Mouse (Mus musculus) midbrain, embryonic 11.5 days (tissue): ENCODE results near the gene Gm10643. TPM values are rescaled to one million over a fixed set of nuclear protein-coding genes. Genes with fewer than 3 reads are reported as not detected.

ENCODE experiments used
- ATAC-seq: fragments of 200-750 bp; cut with Nextera tagmentation; 2 replicates; pipeline ENCODE4 v1.8.0; 2017; ENCODE audit warnings: moderate TSS enrichment, moderate library complexity; ENCODE audit not compliant: low FRiP score
- DNase-seq: peaks from one replicate; pipeline ENCODE4 v3.0.0; 2015; ENCODE audit warnings: low spot score; ENCODE audit errors: missing footprints
- H3K27ac ChIP-seq: fragments of 300-500 bp; sonication (generic); 2 replicates; pipeline ENCODE4 v1.5.1; 2014; ENCODE audit warnings: low read depth, low read length
- H3K27me3 ChIP-seq: fragments of 300-500 bp; sonication (generic); 2 replicates; pipeline ENCODE4 v1.6.1; 2014; ENCODE audit warnings: mild to moderate bottlenecking, low read length, moderate library complexity, mixed read lengths; ENCODE audit not compliant: control insufficient read depth, insufficient read depth
- H3K36me3 ChIP-seq: fragments of 300-500 bp; sonication (generic); 2 replicates; pipeline ENCODE4 v1.6.1; 2014; ENCODE audit warnings: mild to moderate bottlenecking, low read length, moderate library complexity, mixed read lengths; ENCODE audit not compliant: control insufficient read depth, insufficient read depth
- H3K4me1 ChIP-seq: fragments of 300-500 bp; sonication (generic); 2 replicates; pipeline ENCODE4 v1.6.1; 2014; ENCODE audit warnings: low read length; ENCODE audit not compliant: control insufficient read depth, insufficient read depth
- H3K4me2 ChIP-seq: fragments of 300-500 bp; sonication (generic); 2 replicates; pipeline ENCODE4 v1.6.1; 2014; ENCODE audit warnings: mild to moderate bottlenecking, moderate library complexity
- H3K4me3 ChIP-seq: fragments of 300-500 bp; sonication (generic); 2 replicates; pipeline ENCODE4 v1.5.1; 2014; ENCODE audit warnings: low read depth, low read length
- H3K9ac ChIP-seq: fragments of 300-500 bp; sonication (generic); 2 replicates; pipeline ENCODE4 v1.6.1; 2014; ENCODE audit warnings: low read length
- H3K9me3 ChIP-seq: fragments of 300-500 bp; sonication (generic); 2 replicates; pipeline ENCODE4 v1.6.1; 2016; ENCODE audit warnings: low read length; ENCODE audit not compliant: control insufficient read depth
- WGBS: fragments of 180-500 bp; shearing (Covaris S2); extraction: QIAGEN DNeasy Blood & Tissue Kit; methylation state at CpG from one replicate; pipeline ENCODE4 v1.1.7; 2014; 5-methylcytosine and 5-hydroxymethylcytosine counted together
- polyA plus RNA-seq: library from polyadenylated mRNA; unstranded; fragments of >200 nt; fragmentation: Nextera tagmentation; extraction: Ambion mirVana; gene quantifications from 2 replicates; pipeline ENCODE4 v1.2.1, GENCODE M21; 2014

Gm10643 gene
- polyA plus RNA-seq, 1 experiment from 2014 or later, result 2.4 TPM

GRCm38 (mm10) chr8:84052746-84053145 is 12.2 kb downstream of the Gm10643 start:
- H3K9ac ChIP-seq, result no peak overlapping the region
- 83% methylated on average over 3 of the region's 3 CpGs for WGBS

GRCm38 (mm10) chr8:84048171-84048570 is 16.8 kb downstream of the Gm10643 start:
- no peak overlapping the region for H3K4me2 ChIP-seq
- 83% methylated on average over 5 of the region's 5 CpGs for WGBS
- no peak overlapping the region for H3K9ac ChIP-seq
- no peak overlapping the region for H3K27ac ChIP-seq
- no peak overlapping the region for H3K4me3 ChIP-seq
- H3K4me1 ChIP-seq, result no peaks in the 10 kb centered on the region; the same call in 1 of the 2 replicates
- no peaks in the 10 kb centered on the region for H3K36me3 ChIP-seq
- H3K9me3 ChIP-seq, result no peaks in the 10 kb centered on the region; the same call in 1 of the 2 replicates
- ATAC-seq (no peak), DNase-seq (no peak)
- H3K27me3 ChIP-seq, result peaks cover 23% of the 10 kb centered on the region

More at GRCm38 (mm10) chr8:84052746-84053145, 12.2 kb downstream of the Gm10643 start:
- Histone ChIP-seq H3K27ac (no peak overlapping the region), H3K27me3 (no peaks in the 10 kb centered on the region), H3K4me2 (no peak overlapping the region), H3K36me3 (no peaks in the 10 kb centered on the region), H3K9me3 (no peaks in the 10 kb centered on the region), H3K4me3 (no peak overlapping the region), H3K4me1 (no peaks in the 10 kb centered on the region)
- no peak for ATAC-seq
- DNase-seq, result no peak

- no peaks in the 10 kb centered on the region for H3K36me3 ChIP-seq
- WGBS, result 77% methylated on average over 3 of the region's 3 CpGs
- no peak for ATAC-seq
- peaks cover 37% of the 10 kb centered on the region for H3K27me3 ChIP-seq
- no peak overlapping the region for H3K4me3 ChIP-seq
- no peak for DNase-seq
- H3K4me2 ChIP-seq, result no peak overlapping the region
- H3K27ac ChIP-seq, result no peak overlapping the region
- H3K9ac ChIP-seq, result no peak overlapping the region
- peaks cover 4% of the 10 kb centered on the region; the same call in 1 of the 2 replicates for H3K4me1 ChIP-seq
- H3K9me3 ChIP-seq, result no peaks in the 10 kb centered on the region; the same call in 1 of the 2 replicates
These were observed 18.4 kb downstream of the Gm10643 start for GRCm38 (mm10) chr8:84046505-84046904.

GRCm38 (mm10) chr8:84044900-84045299 is 20.0 kb downstream of the Gm10643 start, which contains the start of gene Rln3:
TSS of gene Rln3 (minus strand) at chr8:84045000.
- Histone ChIP-seq H3K9ac (no peak within 1 kb of the TSS), H3K9me3 (no peaks in the 10 kb centered on the region; the same call in 1 of the 2 replicates), H3K4me1 (peaks cover 4% of the 10 kb centered on the region; the same call in 1 of the 2 replicates), H3K4me3 (no peak within 1 kb of the TSS), H3K27ac (no peak within 1 kb of the TSS), H3K36me3 (no peaks in the 10 kb centered on the region), H3K27me3 (peaks cover 40% of the 10 kb centered on the region), H3K4me2 (peak within 1 kb of the TSS; percentile 24; the same call in 1 of the 2 replicates)
- ATAC-seq (no peak), DNase-seq (no peak)
- WGBS, result 8% methylated on average over 9 of the region's 9 CpGs

- H3K4me3 ChIP-seq, result no peak overlapping the region
- no peak overlapping the region for H3K27ac ChIP-seq
- 6% methylated on average over 7 of the region's 7 CpGs for WGBS
- no peak overlapping the region for H3K9ac ChIP-seq
- H3K27me3 ChIP-seq, result peaks cover 42% of the 10 kb centered on the region
- H3K4me1 ChIP-seq, result peaks cover 4% of the 10 kb centered on the region; the same call in 1 of the 2 replicates
- no peaks in the 10 kb centered on the region; the same call in 1 of the 2 replicates for H3K9me3 ChIP-seq
- no peak overlapping the region for H3K4me2 ChIP-seq
- ATAC-seq, result no peak
- H3K36me3 ChIP-seq, result no peaks in the 10 kb centered on the region
- DNase-seq, result no peak
These were observed 20.8 kb downstream of the Gm10643 start for GRCm38 (mm10) chr8:84044103-84044502.

- Histone ChIP-seq H3K4me3 (no peak overlapping the region), H3K36me3 (no peaks in the 10 kb centered on the region), H3K9me3 (no peaks in the 10 kb centered on the region; the same call in 1 of the 2 replicates), H3K9ac (no peak overlapping the region), H3K27ac (no peak overlapping the region), H3K4me1 (peaks cover 4% of the 10 kb centered on the region; the same call in 1 of the 2 replicates), H3K4me2 (no peak overlapping the region), H3K27me3 (peaks cover 42% of the 10 kb centered on the region)
- ATAC-seq (0 out of 2 replicates have a peak, but pooled peaks have one; percentile 28), DNase-seq (no peak)
- 32% methylated on average over 12 of the region's 12 CpGs for WGBS
These were observed 22.0 kb downstream of the Gm10643 start for GRCm38 (mm10) chr8:84042948-84043342.

- no peaks in the 10 kb centered on the region; the same call in 1 of the 2 replicates for H3K9me3 ChIP-seq
- H3K27ac ChIP-seq, result no peak within 1 kb of the TSS
- H3K36me3 ChIP-seq, result no peaks in the 10 kb centered on the region
- 4% methylated on average over 40 of the region's 40 CpGs for WGBS
- DNase-seq (peak; percentile 94), ATAC-seq (peak; percentile 81)
- peaks cover 4% of the 10 kb centered on the region; the same call in 1 of the 2 replicates for H3K4me1 ChIP-seq
- peak within 1 kb of the TSS; percentile 24 for H3K4me3 ChIP-seq
- H3K9ac ChIP-seq, result peak within 1 kb of the TSS; percentile 32; the same call in 1 of the 2 replicates
- peak within 1 kb of the TSS; percentile 60 for H3K4me2 ChIP-seq
- peaks cover 42% of the 10 kb centered on the region for H3K27me3 ChIP-seq
These were observed 22.6 kb downstream of the Gm10643 start, which contains the start of gene Il27ra for GRCm38 (mm10) chr8:84042066-84042947. TSS of gene Il27ra (minus strand) at chr8:84042589.

- peak; percentile 98 for DNase-seq
- Histone ChIP-seq H3K4me2 (no peak overlapping the region), H3K9ac (no peak overlapping the region), H3K4me3 (no peak overlapping the region), H3K27ac (no peak overlapping the region), H3K27me3 (peaks cover 28% of the 10 kb centered on the region), H3K4me1 (0 out of 2 replicates have a peak, but pooled peaks cover 4% of the 10 kb centered on the region), H3K36me3 (no peaks in the 10 kb centered on the region), H3K9me3 (no peaks in the 10 kb centered on the region)
- 11% methylated on average over 5 of the region's 5 CpGs for WGBS
- ATAC-seq, result peak; percentile 13; the same call in 1 of the 2 replicates
These were observed 25.9 kb downstream of the Gm10643 start for GRCm38 (mm10) chr8:84039050-84039449.

GRCm38 (mm10) chr8:84038015-84038414 is 26.9 kb downstream of the Gm10643 start:
- no peaks in the 10 kb centered on the region for H3K9me3 ChIP-seq
- ATAC-seq (no peak), DNase-seq (no peak)
- no peak overlapping the region for H3K4me3 ChIP-seq
- no peak overlapping the region for H3K27ac ChIP-seq
- no peak overlapping the region for H3K4me2 ChIP-seq
- H3K36me3 ChIP-seq, result no peaks in the 10 kb centered on the region
- no peak overlapping the region for H3K9ac ChIP-seq
- 0 out of 2 replicates have a peak, but pooled peaks cover 4% of the 10 kb centered on the region for H3K4me1 ChIP-seq
- WGBS, result 82% methylated on average over 5 of the region's 5 CpGs
- H3K27me3 ChIP-seq, result peaks cover 17% of the 10 kb centered on the region
